Mouse (Mus musculus) gastrocnemius, postnatal 4 days (tissue): ENCODE data around the gene Tpm1. TPM values are rescaled to one million over a fixed set of nuclear protein-coding genes. Genes with fewer than 3 reads are reported as not detected.

Source experiments
- DNase-seq, 2 experiments: peaks; one replicate each; pipeline ENCODE4 v3.0.0; 2021 to 2022; ENCODE audit warnings: low spot score in 2 of 2, mixed read lengths in 2 of 2
- total RNA-seq, 2 experiments: library from RNA; stranded (reverse); gene quantifications; 2 replicates each; pipeline ENCODE4 v1.2.3; 2021

The Tpm1 gene
- total RNA-seq, 2 experiments from 2014 or later = 7,029 to 7,975 TPM

- DNase-seq = no peak
These were observed 1.4 kb downstream of the Tpm1 start for GRCm38 (mm10) chr9:67047606-67048482.

GRCm38 (mm10) chr9:67046881-67047605 is 2.2 kb downstream of the Tpm1 start:
- no peak for DNase-seq

- no peak for DNase-seq
These were observed 3.1 kb downstream of the Tpm1 start for GRCm38 (mm10) chr9:67045966-67046602.

DNA sequence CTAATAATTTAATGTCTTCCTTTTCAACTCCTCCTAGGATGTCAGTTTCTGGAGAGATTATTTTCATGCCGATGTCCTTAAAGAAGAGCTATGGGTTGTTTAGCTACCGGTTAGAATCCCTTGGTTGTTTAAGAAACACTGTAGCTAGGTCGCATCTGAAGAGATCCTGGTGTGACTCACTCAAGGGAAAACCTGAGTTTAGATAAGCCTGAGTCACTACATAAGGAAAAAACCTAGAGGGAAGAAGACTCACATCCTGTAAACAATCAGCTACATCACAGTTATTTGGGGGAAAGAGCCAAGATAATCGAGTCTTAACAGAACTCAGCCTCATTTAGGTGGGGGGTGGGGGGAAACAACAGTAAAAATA is 3.9 kb downstream of the Tpm1 start:
- no peak for DNase-seq

DNA sequence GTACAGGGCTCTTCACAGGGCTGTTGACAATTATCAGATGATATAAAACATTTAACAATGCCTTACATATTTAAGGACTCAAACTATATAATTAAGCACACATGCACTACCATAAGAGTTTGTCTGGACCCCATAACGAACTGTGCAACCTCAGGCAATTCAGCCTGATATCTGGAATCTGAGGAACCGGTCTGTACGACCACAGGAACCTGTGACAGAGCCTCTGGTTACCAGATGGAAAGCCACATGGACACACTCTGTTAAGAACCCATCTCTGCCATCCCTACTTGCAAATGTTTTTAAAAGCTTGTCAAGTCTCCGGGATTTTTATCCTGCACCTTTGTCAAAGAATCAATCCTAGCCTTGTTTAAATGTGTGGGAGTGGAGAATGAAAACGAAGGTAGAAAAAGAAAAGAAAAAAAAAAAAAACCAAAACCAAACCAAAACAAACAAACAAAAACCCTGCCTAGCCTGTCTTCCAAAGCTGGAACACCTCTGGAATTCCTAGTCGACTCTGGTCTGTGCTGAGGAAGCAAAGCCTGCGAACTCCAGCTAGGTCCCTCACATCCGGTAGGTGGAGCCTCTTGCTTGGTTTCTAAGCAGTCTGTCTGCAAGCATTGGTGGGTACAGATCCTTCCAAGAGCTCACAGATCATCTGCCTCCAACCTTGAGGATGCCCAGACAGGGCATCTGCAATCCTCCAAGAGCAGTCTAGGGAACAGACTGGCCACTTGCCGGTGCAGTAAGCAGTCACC is 4.5 kb downstream of the Tpm1 start:
- peak in 1 of 2 experiments; percentile 65 for DNase-seq

GRCm38 (mm10) chr9:67043231-67044199 is 5.7 kb downstream of the Tpm1 start:
- peak; percentile 98 to 100 for DNase-seq

DNA sequence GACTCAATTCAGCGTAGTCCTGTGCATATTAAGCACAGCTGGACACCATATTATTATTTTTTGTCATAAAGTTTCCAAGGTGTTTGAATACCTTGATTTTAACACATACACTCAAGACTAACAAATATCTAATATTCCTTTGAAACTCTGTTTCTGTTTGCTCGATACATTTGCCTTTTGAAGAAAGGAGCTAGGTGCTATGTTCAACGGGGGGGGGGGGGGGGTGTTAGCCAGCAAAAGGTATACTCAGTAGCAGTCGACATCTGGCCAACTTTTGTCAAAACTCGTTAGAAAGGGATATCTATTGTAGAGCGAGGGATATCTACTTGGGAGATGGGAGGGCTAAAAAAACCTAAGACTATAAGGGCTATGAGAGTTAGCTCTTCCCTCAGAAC is 6.4 kb downstream of the Tpm1 start:
- DNase-seq = no peak

- DNase-seq = no peak
These were observed 7.1 kb downstream of the Tpm1 start for GRCm38 (mm10) chr9:67041840-67042812.

DNA sequence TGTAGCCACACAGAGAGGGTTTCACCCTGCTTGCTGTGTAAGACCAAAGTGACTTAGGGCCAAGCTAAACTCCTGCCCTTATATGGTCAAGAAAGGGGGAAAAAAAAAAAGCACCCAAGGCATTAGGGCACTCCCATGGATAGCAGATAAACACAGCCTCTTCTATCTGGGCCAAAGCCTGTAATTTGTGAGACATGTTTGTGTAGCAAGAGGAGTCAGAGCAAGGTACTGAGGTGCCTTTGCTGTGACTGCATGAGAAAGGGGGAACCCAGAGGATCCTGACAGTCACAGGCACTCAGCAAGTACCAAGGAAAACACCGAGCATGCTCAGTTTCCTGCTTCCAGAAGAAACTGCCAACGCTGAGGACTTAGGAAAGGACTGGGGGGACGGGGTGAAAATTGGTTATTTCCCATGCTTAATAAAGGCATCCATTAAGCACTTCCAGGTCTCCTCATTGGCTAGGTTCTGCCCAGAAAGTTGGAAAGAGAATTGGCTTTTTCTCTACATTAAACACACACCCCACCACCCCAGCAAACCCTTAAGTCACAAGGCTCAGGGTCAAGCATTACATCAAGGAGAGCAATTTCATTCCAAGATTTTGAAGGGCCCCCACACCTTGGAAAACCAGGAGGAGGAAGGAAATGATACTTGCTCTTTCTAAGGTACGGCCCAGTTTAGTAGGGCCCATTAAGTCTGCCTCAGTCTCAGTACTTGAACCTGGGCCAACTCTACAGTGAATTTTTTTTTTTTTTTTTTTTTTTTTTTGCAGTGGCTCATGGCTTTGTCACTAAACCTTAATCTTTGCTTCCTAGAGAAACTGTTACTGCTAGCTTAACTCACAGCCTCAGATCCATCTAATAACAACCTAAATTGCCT is 8.0 kb downstream of the Tpm1 start:
- no peak for DNase-seq

DNA sequence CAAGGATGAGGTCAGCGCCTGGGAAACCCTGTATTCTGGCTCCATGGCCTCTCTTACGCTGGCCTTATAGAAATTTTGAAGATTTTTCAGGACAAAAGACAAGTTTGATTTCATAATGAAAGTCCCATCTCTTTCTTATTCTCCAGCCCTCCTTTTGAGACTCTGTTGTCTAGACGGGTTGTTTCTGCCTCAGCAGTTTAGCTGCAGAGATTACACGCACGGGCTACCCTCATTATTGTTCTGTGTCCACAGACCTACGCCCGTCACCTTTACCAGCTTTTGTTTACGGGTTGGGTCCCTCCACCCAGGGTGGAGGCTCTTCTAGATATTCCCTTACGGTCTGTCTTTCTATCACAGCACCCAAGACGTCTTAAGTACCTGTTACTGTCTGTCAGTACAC is 9.3 kb downstream of the Tpm1 start:
- DNase-seq = no peak

DNA sequence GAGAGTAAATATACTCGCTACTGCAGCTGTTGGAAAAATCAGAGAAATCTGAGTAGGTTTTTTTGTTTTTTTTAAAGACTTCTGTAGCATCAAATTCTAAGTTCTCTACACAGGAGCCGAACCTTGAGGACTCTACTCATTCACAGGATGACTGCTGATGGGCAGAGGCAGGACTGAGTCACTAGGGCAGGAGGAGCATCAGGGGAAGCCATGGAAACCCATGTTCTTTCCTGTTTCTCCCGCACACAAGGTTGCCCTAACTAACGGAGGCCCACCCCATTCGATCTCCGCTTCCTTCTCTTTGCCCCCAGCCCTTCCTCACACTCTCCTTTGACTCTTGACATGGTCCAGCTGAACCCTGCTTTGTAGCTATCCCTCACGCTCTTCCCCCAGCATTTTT is 10.5 kb downstream of the Tpm1 start:
- DNase-seq = no peak

GRCm38 (mm10) chr9:67037666-67038065 is 11.5 kb downstream of the Tpm1 start:
- DNase-seq = no peak

DNA sequence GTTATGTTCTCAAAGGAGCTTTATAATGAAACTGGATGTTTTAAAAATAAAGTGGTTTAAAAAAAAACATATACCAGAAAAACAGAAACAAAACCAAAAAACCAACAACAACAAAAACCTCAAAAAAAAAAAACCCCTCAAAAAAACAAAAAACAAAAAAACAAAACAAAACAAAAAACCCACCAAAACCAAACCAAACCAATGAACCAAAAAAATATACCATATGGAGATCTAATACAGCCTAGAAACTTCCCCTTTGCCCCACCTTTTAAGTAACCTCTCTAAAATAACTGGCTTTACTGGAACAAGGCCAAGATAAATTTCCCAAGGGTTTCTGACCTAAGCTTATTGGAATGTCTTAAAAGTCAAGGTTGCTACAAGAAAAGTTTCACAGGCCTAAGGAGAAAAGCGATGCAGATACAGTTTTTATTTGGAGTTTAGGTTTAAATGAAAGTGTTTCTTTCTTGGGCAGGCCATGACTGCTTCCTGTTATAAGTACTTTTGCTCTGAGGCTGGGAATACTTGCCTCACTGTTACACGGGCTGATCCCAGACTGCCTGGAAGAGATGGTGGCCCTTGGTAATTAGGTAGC is 12.6 kb downstream of the Tpm1 start:
- no peak for DNase-seq

DNA sequence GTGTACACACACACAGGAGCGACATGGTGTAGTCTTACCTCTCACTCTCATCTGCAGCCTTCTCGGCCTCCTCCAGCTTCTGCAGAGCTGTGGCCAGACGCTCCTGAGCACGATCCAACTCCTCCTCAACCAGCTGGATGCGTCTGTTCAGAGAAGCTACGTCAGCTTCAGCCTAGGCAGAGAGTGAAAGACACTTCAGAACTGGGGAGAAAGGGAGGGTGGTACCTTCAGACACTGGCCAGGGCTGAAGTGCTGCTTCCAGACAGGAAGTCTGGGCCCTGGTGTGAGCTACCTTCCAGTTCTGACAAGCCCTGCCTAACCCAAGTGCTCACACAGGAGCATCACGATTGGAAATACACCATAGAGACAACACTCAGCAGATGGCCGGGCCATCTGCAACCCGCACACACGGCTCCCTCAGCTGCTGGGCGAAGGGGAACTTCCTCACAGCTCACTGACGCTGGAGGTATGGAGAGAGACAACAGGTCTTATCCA is 13.2 kb downstream of the Tpm1 start:
- DNase-seq = peak in 1 of 2 experiments; percentile 53

GRCm38 (mm10) chr9:67034677-67035076 is 14.5 kb downstream of the Tpm1 start:
- no peak for DNase-seq

DNA sequence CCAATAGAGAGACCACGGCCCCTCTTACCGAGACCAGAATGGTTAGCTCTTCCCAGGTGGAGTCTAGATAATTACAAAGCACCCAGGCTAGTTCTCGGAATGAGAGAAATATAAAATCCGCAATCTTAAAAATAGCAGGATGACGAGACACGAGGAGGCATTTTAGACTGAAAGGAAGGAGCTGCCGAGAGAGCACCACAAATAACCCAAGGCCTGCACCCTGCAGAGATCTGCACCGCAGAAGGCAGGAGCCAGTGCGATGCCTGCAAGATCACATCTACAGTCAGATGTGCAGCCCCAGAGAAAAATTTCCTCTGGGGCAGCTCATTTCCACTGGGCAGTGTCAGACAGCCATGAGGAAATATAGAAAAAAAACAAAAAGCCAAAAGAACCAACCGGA is 16.2 kb downstream of the Tpm1 start:
- no peak for DNase-seq

DNA sequence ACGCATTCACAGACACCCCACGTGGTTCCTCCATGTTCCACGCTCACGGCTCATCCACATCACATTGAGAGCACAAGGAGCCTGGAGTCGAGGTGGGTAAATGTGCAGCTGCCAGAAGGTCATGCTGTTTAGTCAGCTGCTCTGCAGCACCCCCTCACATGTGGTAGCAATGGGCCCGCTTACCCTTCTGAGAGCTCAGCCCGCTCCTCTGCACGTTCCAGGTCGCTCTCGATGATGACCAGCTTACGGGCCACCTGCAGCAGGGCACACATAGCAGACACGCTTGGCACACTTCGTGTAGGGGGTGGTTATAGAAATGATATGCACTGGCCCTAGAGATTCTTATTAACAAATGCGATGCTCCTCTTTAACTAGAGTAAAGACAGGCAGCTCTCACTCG is 16.6 kb downstream of the Tpm1 start:
- DNase-seq = no peak
